Mouse (Mus musculus): ENCODE data around the gene H2-Ke6. TPM values are rescaled to one million over a fixed set of nuclear protein-coding genes. Genes with fewer than 3 reads are reported as not detected.
"Not testable (repeated sequence)": the region's sequence is repeated elsewhere in the genome, so short reads cannot be mapped to it uniquely, and the experiment has no call there.

The H2-Ke6 gene
- total RNA-seq, 4 experiments from 2014 or later = 57.9 to 62.2 (median 58.3) TPM

DNA sequence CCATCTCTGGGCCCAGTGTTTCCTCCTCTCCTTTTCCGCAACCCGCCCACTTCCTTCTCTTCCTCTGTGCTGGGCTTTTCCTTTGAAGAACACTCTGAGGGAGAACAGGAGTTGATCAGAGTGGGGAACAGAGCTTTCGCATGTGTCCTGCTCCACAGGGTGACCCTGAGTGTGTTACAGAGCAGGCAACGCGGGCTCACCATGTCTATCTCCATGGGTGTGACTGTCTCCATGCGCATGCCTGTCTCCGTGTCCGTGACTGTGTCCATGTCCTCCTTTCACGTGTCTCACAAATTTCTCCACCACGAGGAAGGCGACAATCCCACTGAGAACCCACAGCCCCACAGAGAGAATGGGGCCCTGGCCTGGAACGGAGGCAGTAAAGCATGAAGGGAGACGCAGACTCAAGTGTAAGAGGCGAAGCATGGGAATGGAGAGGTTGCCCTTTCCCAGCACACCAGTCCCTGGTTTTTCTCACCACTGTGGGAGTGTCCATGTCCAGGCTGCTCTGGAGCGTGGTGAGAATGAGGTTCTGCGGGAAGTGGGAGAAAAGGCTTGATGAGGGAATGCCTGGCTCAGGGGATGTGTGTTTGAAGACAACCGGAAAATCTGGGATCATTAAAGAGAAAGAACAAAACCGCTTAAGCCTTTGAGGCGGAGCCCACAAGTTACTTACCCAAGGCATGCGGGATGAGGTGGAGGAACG is 2.2 kb upstream of the H2-Ke6 start:
- DNase-seq (ENCODE audit: low spot score in 2 of 2) = peak in 1 of 2 experiments; percentile 30

- DNase-seq (ENCODE audit: low spot score in 2 of 2) = peak in 1 of 2 experiments; percentile 19
Measured at GRCm38 (mm10) chr17:34029150-34029889, 1.5 kb upstream of the H2-Ke6 start.

- no peak for DNase-seq (ENCODE audit: low spot score in 2 of 2)
Measured at GRCm38 (mm10) chr17:34028501-34029149, 765 bp upstream of the H2-Ke6 start.

GRCm38 (mm10) chr17:34026917-34027655 is 774 bp downstream of the H2-Ke6 start:
- peak in 1 of 2 experiments; percentile 39 for DNase-seq (ENCODE audit: low spot score in 2 of 2)

DNA sequence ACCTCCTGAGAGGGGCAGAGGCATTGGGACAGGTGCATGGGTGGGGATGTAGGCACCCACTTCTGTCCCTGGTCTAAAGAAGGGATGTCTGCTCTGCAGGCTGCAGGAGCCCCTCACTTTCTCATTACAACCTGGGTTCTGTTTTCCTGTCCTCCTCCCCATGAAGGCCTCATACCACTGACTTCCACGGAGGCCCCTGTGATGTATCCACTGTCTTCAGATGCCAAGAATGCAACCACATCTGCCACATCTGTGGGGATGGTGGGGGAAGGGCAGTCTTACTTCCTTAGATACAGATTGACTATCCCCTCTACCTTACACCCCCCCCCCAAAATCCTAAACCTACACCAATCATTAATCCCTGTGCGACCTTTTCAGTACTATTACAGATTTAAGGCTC is 1.6 kb downstream of the H2-Ke6 start:
- DNase-seq (ENCODE audit: low spot score in 2 of 2) = no peak

GRCm38 (mm10) chr17:34025756-34026151 is 2.1 kb downstream of the H2-Ke6 start:
- DNase-seq (ENCODE audit: low spot score in 2 of 2) = no peak

- no peak for DNase-seq (ENCODE audit: low spot score in 2 of 2)
Measured at GRCm38 (mm10) chr17:34024861-34025755, 2.8 kb downstream of the H2-Ke6 start.

DNA sequence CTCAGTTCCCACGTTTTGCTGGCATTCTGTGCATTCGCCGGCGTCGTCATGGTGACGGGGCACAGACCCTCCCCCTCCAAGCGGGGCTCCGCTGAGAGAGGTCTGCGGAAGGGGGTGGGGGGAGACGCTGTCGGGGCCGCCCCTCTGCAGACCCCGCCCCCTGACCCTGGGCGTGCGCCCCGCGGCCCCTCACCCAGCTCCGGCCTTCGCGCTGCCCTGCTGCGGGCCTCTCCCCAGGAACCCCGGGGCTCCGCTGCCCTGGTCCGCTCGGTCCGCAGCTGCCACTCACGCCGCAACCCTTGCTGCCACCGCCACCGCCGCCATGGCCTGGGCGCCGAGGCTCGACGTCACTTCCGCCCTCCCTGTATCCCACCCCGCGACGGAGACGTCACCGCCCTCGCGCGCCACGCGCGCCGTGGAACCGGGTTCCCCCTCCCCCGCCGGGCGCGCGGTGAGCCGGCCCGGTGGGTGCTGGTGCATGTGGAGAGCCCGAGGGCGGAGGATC is 3.5 kb downstream of the H2-Ke6 start, which contains the start of gene Ring1:
Gene Ring1 (minus strand): TSS at position 364 of the 505 bp plus-strand sequence.
- DNase-seq (ENCODE audit: low spot score in 2 of 2) = peak; percentile 83 to 86

DNA sequence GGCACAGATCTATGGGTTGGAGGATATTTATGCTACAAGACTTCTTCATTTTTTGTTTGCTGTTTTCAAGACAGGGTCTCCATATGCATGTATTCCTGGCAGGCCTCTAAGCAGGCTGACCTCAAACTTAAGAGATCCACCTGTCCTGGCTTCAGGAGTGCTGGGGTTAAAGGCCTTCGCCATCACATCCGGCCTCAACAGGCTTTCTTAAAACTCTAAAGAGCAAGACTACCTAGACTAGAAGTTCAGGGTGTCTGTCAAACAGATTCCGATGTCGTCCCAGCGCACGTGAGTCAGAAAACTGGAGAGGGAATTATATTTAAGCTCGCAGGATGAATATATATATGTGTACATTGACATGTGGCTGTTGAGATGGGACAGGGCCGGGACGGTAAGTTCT is 4.2 kb downstream of the H2-Ke6 start:
- DNase-seq (ENCODE audit: low spot score in 2 of 2) = no peak

DNA sequence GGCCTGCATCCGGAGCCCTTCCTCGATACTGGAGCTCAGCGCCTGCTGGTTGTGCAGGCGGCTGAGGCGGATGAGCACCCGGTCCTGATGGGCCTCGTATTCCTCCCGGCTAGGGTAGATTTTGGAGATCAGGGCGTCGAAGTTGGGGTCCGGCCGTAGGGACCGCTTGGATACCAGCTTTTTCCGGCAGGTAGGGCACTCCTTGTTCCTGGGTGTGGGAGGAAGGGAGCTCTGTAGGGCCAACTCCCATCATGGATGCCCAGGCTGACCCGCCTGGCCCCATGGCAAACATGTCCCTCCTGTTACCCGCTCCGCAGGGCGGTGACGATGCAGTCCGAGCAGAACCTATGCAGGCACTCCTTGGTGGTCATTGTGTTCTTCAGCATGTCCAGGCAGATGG is 4.9 kb downstream of the H2-Ke6 start:
- peak in 1 of 2 experiments; percentile 35 for DNase-seq (ENCODE audit: low spot score in 2 of 2)

DNA sequence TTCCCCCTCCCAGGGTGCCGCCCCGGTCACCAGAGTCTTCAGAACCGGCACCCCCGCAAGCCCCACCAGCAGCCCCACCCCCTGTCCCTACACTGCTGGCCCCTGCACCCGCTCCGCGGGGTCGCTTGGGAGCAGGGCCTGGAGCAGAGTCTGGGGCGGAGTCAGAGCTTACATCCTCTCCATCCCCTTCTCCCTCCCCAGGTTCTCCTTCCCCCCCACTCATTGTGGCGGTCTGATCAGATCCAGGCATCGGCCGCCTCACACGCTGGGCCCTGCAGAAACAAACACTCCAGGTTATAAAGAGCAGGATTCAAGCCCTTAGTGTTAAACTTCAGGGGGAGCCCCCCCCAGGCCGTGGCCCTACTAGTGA is 5.5 kb downstream of the H2-Ke6 start:
- DNase-seq (ENCODE audit: low spot score in 2 of 2) = no peak

DNA sequence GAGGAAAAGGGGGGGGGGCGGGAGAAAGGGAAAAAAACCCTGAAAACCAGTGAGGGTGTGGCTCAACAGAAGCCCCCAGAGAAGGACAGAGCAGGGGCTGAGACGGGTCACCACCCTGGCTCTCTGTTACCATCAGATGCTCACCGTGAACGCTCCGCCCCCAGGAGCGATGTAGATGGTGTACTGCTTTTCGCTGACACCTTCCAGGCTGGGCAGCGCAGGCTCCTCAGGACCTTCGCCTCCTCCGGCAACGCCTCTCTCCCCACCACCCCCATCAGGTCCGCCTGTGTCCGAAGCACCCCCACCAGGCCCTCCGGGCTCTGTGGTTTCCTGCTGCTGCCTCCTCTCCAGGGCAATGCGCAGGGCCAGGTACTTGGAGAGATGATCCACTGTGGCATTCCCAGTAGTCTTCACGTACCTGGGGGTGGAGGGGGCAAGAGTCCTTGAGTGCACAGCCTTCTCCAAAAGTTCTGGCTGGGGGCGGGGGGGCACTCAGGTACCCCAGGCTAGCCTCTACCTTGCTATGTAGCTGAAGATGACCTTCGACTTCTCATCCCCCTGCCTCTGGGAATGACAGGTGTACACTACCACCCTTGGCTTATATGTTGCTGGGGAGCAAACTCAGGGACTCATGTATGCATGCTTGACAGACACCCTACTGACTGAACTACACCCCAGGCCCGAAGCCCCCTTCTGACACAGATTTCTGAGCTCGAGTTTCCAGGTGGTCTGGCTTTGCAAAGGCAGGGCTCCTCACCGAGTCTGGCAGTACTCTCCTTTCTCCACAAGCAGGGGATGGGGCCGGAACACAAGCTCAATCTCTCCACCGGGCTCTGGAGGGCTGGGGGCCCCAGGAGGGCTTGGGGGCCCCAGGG is 6.1 kb downstream of the H2-Ke6 start:
- no peak for DNase-seq (ENCODE audit: low spot score in 2 of 2)

DNA sequence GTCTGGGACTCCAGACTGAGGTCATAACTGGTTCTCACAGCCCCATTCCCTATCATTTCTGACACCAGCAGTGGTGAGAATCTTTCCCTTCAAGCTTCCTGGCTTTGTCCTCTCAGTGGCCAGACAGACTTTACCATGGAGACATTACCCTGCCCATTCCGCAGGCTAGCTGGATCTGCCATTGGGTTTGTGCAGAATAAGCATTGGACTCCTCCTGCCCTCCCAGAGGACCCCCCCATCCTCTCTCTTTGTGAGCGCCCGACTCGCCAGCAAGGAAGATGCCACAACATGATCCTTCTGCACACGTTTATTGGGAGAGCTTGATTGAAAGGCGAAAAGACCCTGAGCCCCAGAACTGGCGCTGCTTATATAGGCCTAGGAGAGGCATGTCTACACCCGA is 14.4 kb downstream of the H2-Ke6 start:
- DNase-seq (ENCODE audit: low spot score in 2 of 2) = no peak

DNA sequence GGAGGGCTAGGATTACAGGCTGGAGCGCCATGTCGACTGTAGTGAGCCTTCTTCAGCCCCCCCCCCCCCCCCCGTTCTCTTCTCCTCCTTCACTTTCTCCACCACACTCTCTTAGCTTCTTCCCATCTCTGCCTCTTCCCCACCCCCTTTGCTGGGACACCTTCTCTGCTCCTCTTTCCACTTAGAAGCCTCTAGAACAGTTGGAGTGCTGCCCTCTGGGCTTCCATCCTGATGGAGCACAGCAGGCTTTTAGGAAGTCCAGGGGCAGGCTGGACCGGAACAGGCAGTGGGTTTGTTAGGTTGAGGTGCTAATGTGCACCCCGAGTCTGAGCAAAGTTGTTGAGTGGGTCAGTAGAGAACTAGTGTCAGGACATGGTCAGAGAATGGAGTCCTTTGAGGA is 17.7 kb downstream of the H2-Ke6 start:
- DNase-seq (ENCODE audit: low spot score in 2 of 2) = no peak

DNA sequence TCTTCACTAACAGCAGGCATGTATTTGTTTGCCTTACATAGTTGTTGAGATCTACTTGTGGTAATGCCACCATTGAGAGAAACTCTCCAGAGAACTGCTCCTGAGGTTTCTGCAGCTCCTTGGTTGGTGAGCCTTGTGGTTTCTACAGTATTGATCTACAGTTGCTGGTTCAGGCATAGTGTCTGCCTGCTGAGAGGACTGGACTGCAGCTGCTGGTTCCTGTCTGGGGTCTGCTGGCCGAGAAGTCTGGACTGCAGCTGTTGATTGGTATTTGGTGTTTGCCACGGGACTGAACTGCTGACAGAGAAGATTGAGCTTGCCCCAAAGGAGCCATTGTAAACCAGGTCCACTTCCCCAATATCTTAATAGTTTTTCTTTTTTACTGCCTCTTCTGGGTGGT is 21.3 kb downstream of the H2-Ke6 start:
- no peak for DNase-seq (ENCODE audit: low spot score in 2 of 2)

DNA sequence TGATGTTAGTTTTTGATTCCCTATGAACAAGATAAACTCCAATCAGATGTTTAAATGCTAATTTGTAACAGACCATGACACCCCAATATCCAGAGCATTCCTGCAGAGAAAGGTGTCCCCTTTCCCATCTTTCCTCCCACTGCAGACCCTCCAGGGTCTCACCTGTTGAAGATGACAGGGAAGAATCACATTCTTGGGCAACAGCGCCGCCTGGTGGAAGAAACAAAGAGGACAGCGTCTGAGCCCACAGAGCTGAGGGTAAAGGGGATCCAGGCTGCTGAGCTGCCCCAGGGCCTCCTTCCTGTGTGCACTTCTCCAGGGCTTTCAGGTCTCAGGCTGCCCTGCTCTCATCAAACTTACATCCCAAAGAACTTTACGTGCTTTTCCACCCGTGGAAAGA is 24.4 kb downstream of the H2-Ke6 start:
- no peak for DNase-seq (ENCODE audit: low spot score in 2 of 2)

- not testable (repeated sequence) for DNase-seq (ENCODE audit: low spot score in 2 of 2)
Measured at GRCm38 (mm10) chr17:34000796-34001195, 27.1 kb downstream of the H2-Ke6 start.

- peak; percentile 64 to 75 for DNase-seq (ENCODE audit: low spot score in 2 of 2)
Measured at GRCm38 (mm10) chr17:34000150-34000537, 27.7 kb downstream of the H2-Ke6 start, which contains the start of gene H2-K1. Gene H2-K1 (minus strand): TSS chr17:34000347.

Measured in layer of hippocampus, adult 8-10 months (tissue).